Mouse (Mus musculus) embryonic fibroblast, embryonic 13.5 days (primary cell): Measurements from ENCODE around the gene Atp11a.

ENCODE experiments used
- CTCF ChIP-seq: IDR thresholded peaks from 2 replicates; pipeline ENCODE4 v1.5.1; 2011; ENCODE audit warnings: mild to moderate bottlenecking, control low read depth, low read length, moderate library complexity, borderline replicate concordance; ENCODE audit not compliant: insufficient read depth
- POLR2A ChIP-seq: IDR thresholded peaks from 2 replicates; pipeline ENCODE4 v1.6.1; 2011; ENCODE audit warnings: low read depth, mild to moderate bottlenecking, control low read depth, low read length, moderate library complexity

GRCm38 (mm10) chr8:12883051-12884004, 126.5 kb downstream of the Atp11a start:
- TF ChIP-seq CTCF (no peak), POLR2A (no peak)
